Mouse (Mus musculus): ENCODE measurements around the gene Nr1h5. TPM values are rescaled to one million over a fixed set of nuclear protein-coding genes. Genes with fewer than 3 reads are reported as not detected.

Nr1h5 gene
- polyA plus RNA-seq, 1 experiment from 2014 or later, result 0.15 TPM

GRCm38 (mm10) chr3:102970067-102970466 lies 6.1 kb upstream of the Nr1h5 start:
- Histone ChIP-seq H3K9ac (no peak overlapping the region), H3K4me2 (peak overlapping the region; percentile 29), H3K36me3 (no peaks in the 10 kb centered on the region), H3K27ac (replicated peaks) (no peak overlapping the region), H3K4me3 (no peak overlapping the region), H3K9me3 (no peaks in the 10 kb centered on the region), H3K27me3 (no peaks in the 10 kb centered on the region), H3K4me1 (replicated peaks) (peaks cover 6% of the 10 kb centered on the region; the same call in 1 of the 2 replicates)
- WGBS, result 30% methylated on average over 9 of the region's 9 CpGs
- ATAC-seq (ENCODE audit: low read depth), result peak; percentile 40

DNA sequence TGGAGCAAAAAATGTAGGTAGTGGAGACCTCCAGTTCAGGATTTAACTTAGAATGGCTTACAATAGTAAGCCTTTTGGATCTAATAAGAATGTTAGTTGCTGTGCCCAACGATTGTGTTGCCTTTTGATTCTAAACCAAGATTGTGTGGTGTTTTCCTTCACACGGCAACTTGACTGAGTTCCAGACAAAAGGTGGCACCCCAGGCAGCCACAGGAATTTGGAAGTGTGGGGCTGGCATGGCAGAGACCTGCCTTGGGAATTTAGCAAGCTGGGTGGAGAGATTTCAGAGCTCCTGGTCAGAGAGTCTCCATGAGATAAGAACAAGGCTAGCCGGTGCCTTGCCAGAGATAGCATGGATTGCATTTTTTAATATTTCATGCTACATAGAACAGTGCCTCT lies 8.3 kb downstream of the Nr1h5 start:
- Histone ChIP-seq H3K4me1 (replicated peaks) (no peaks in the 10 kb centered on the region), H3K36me3 (no peaks in the 10 kb centered on the region), H3K9ac (no peak overlapping the region), H3K27me3 (no peaks in the 10 kb centered on the region), H3K27ac (replicated peaks) (no peak overlapping the region), H3K9me3 (no peaks in the 10 kb centered on the region), H3K4me2 (no peak overlapping the region), H3K4me3 (no peak overlapping the region)
- ATAC-seq (ENCODE audit: low read depth), result no peak
- 75% methylated on average over 3 of the region's 3 CpGs for WGBS

DNA sequence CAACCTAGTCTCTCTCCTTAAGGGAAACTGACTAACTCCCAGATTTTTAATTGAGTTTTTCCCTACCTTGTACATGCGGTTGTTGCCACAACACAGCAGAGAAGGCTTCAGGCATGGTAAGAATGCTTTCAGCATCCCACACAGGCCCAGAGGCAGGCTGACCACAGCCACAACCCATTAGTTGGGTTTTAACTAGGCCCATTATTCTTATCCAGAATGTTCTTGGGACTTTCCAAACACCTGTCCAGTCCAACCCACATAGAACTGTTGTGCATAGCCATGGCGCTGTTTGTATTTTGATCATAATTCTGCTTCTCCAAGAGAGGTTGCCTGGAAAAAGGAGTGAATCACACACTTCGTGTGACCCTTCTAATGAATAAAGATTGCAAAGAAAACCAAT lies 8.8 kb downstream of the Nr1h5 start:
- no peak overlapping the region for H3K4me3 ChIP-seq
- no peaks in the 10 kb centered on the region for H3K36me3 ChIP-seq
- no peak overlapping the region for H3K27ac ChIP-seq (replicated peaks)
- WGBS, result 86% methylated on average over 3 of the region's 3 CpGs
- H3K27me3 ChIP-seq, result no peaks in the 10 kb centered on the region
- H3K4me2 ChIP-seq, result no peak overlapping the region
- ATAC-seq (ENCODE audit: low read depth), result no peak
- H3K4me1 ChIP-seq (replicated peaks), result no peaks in the 10 kb centered on the region
- no peak overlapping the region for H3K9ac ChIP-seq
- H3K9me3 ChIP-seq, result no peaks in the 10 kb centered on the region

DNA sequence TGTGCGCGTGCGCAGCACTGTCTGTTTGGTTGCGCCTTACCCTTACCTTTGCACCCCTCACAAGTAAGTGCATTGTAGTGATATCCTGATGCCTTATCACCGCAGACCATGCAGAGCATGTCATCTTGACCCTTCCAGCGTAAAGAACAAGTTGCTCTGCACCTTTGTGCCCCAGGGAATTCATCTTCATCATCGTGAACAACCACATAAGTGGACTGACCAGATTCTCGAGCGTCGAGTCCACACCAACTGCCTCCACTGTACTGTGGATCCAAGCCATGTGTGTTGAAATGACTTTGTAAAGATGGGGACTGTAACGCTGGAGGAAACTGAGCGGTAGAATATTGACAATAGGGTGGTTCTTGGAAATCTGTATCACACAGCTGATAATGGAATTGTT lies 9.5 kb downstream of the Nr1h5 start:
- WGBS, result 92% methylated on average over 12 of the region's 12 CpGs
- Histone ChIP-seq H3K4me3 (no peak overlapping the region), H3K36me3 (no peaks in the 10 kb centered on the region), H3K4me1 (replicated peaks) (no peaks in the 10 kb centered on the region), H3K4me2 (no peak overlapping the region), H3K9me3 (no peaks in the 10 kb centered on the region), H3K27ac (replicated peaks) (no peak overlapping the region), H3K9ac (no peak overlapping the region), H3K27me3 (no peaks in the 10 kb centered on the region)
- ATAC-seq (ENCODE audit: low read depth), result no peak

- Histone ChIP-seq H3K4me2 (no peak overlapping the region), H3K4me1 (replicated peaks) (no peaks in the 10 kb centered on the region), H3K9me3 (no peaks in the 10 kb centered on the region), H3K4me3 (no peak overlapping the region), H3K9ac (no peak overlapping the region), H3K36me3 (no peaks in the 10 kb centered on the region), H3K27me3 (no peaks in the 10 kb centered on the region), H3K27ac (replicated peaks) (no peak overlapping the region)
- 51% methylated on average over 5 of the region's 5 CpGs for WGBS
- no peak for ATAC-seq (ENCODE audit: low read depth)
Measured at GRCm38 (mm10) chr3:102946861-102947260, 17.1 kb downstream of the Nr1h5 start.

GRCm38 (mm10) chr3:102946312-102946711 lies 17.6 kb downstream of the Nr1h5 start:
- ATAC-seq (ENCODE audit: low read depth), result no peak
- H3K4me1 ChIP-seq (replicated peaks), result no peaks in the 10 kb centered on the region
- no peak overlapping the region for H3K27ac ChIP-seq (replicated peaks)
- H3K4me2 ChIP-seq, result no peak overlapping the region
- 86% methylated on average over 3 of the region's 3 CpGs for WGBS
- no peaks in the 10 kb centered on the region for H3K36me3 ChIP-seq
- no peak overlapping the region for H3K4me3 ChIP-seq
- no peak overlapping the region for H3K9ac ChIP-seq
- H3K9me3 ChIP-seq, result no peaks in the 10 kb centered on the region
- no peaks in the 10 kb centered on the region for H3K27me3 ChIP-seq

- ATAC-seq (ENCODE audit: low read depth), result no peak
- Histone ChIP-seq H3K9me3 (peaks cover 6% of the 10 kb centered on the region; the same call in 1 of the 2 replicates), H3K4me3 (no peak overlapping the region), H3K27ac (replicated peaks) (no peak overlapping the region), H3K36me3 (no peaks in the 10 kb centered on the region), H3K4me1 (replicated peaks) (no peaks in the 10 kb centered on the region), H3K9ac (no peak overlapping the region), H3K4me2 (no peak overlapping the region), H3K27me3 (no peaks in the 10 kb centered on the region)
- WGBS, result 77% methylated on average over 1 of the region's 1 CpGs
Measured at GRCm38 (mm10) chr3:102938100-102938499, 25.8 kb downstream of the Nr1h5 start.

DNA sequence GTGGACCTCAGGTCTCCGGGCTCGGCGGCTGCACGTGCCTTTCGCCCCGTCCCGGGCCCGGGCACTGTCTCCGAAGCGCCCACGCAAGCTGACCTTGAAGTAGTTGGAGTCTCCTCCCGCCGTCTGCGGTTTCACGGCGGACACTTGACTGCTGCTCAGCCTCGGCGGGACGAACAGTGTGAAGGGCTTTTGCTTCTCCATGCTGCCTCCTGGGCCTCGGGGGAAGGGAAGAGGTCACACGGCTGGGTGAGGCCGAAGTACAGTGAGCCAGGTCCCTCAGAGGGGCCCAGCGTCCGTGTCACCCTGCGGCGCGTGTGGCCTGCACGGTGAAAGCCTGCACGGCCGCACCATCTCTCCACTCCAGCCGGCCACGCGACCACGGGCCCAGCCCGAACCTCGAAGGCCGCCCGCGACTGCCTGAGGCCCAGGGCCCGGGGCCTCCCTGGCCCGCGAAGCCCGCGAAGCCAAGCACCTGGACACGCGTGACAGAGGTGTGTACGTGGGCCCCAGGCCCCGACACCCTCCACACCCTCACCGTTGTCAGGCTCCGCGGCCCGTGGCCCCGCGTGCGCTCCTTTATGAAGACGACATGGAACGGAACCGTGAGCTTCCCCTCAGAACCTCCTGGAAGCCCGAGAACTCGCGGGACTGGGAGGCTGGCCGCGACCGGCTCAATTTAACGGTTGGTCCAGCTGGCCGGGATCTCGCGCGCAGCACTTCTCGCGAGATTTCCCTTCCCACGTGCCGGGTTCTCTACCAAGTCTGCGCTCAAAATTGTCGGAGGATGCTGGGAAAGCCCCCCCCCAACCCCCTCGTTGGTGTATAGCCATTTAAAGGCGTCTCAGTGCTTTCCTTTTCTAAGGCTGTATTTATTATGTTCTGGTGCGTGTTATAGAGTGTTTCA lies 28.2 kb downstream of the Nr1h5 start, which contains the start of gene Sycp1:
Sycp1 (minus strand) TSS at position 650 of the 904 bp plus-strand sequence.
- no peak for ATAC-seq (ENCODE audit: low read depth)
- H3K4me2 ChIP-seq, result no peak within 1 kb of the TSS
- no peaks in the 10 kb centered on the region for H3K4me1 ChIP-seq (replicated peaks)
- no peak within 1 kb of the TSS for H3K4me3 ChIP-seq
- H3K27me3 ChIP-seq, result no peaks in the 10 kb centered on the region
- H3K9ac ChIP-seq, result no peak within 1 kb of the TSS
- peaks cover 6% of the 10 kb centered on the region; the same call in 1 of the 2 replicates for H3K9me3 ChIP-seq
- H3K27ac ChIP-seq (replicated peaks), result no peak within 1 kb of the TSS
- 95% methylated on average over 78 of the region's 78 CpGs for WGBS
- no peaks in the 10 kb centered on the region for H3K36me3 ChIP-seq

- ATAC-seq (ENCODE audit: low read depth), result no peak
- no peaks in the 10 kb centered on the region for H3K9me3 ChIP-seq
- no peak overlapping the region for H3K9ac ChIP-seq
- no peaks in the 10 kb centered on the region for H3K27me3 ChIP-seq
- H3K36me3 ChIP-seq, result no peaks in the 10 kb centered on the region
- H3K4me1 ChIP-seq (replicated peaks), result no peaks in the 10 kb centered on the region
- H3K4me3 ChIP-seq, result no peak overlapping the region
- H3K4me2 ChIP-seq, result no peak overlapping the region
- 97% methylated on average over 1 of the region's 1 CpGs for WGBS
- H3K27ac ChIP-seq (replicated peaks), result no peak overlapping the region
Measured at GRCm38 (mm10) chr3:102899136-102899535, 64.8 kb downstream of the Nr1h5 start.

Other genes starting within 250 kb of the Nr1h5 start
- gene Tspan2, start 229.6 kb downstream of the Nr1h5 start, polyA plus RNA-seq (2015; fragmentation: Nextera tagmentation; extraction: Ambion mirVana), result 10.6 and 10.7 TPM in 2 replicates
- 0.04 and 0.72 TPM in 2 replicates for gene Tshb, start 181.4 kb downstream of the Nr1h5 start, polyA plus RNA-seq (2015; fragmentation: Nextera tagmentation; extraction: Ambion mirVana)
- not detected in 2 replicates for gene Sycp1, start 28.0 kb downstream of the Nr1h5 start, polyA plus RNA-seq (2015; fragmentation: Nextera tagmentation; extraction: Ambion mirVana)
- gene Sike1, start 31.6 kb upstream of the Nr1h5 start, polyA plus RNA-seq (2015; fragmentation: Nextera tagmentation; extraction: Ambion mirVana), result 64.5 and 71.1 TPM in 2 replicates
- gene Csde1, start 56.3 kb upstream of the Nr1h5 start, polyA plus RNA-seq (2015; fragmentation: Nextera tagmentation; extraction: Ambion mirVana), result 406 and 467 TPM in 2 replicates
- gene Nras, start 94.2 kb upstream of the Nr1h5 start, polyA plus RNA-seq (2015; fragmentation: Nextera tagmentation; extraction: Ambion mirVana), result 103 and 114 TPM in 2 replicates
- 0.87 TPM in 1 of 2 replicates, not detected in the other for gene Ampd1, start 109.9 kb upstream of the Nr1h5 start, polyA plus RNA-seq (2015; fragmentation: Nextera tagmentation; extraction: Ambion mirVana)
- 1.7 and 2.6 TPM in 2 replicates for gene Dennd2c, start 138.5 kb upstream of the Nr1h5 start, polyA plus RNA-seq (2015; fragmentation: Nextera tagmentation; extraction: Ambion mirVana)
- gene Bcas2, start 207.5 kb upstream of the Nr1h5 start, polyA plus RNA-seq (2015; fragmentation: Nextera tagmentation; extraction: Ambion mirVana), result 221 and 249 TPM in 2 replicates

Measured in neural tube, embryonic 13.5 days (tissue).